Mouse (Mus musculus): ENCODE measurements around the gene Cphx3.
"Not testable (repeated sequence)": the region's sequence is repeated elsewhere in the genome, so short reads cannot be mapped to it uniquely, and the experiment has no call there.

GRCm38 (mm10) chr14:26197851-26198250 lies 115.8 kb downstream of the Cphx3 start:
- not testable (repeated sequence) for TF ChIP-seq CTCF, EP300 (IDR thresholded peaks at IDR 0.05; ENCODE audit: low read depth)

Measured in heart, postnatal 0 days (tissue).